Mouse (Mus musculus): ENCODE results near the gene Map4k1. TPM values are rescaled to one million over a fixed set of nuclear protein-coding genes. Genes with fewer than 3 reads are reported as not detected.

The Map4k1 gene
- polyA plus RNA-seq, 1 experiment: 111 TPM

DNA sequence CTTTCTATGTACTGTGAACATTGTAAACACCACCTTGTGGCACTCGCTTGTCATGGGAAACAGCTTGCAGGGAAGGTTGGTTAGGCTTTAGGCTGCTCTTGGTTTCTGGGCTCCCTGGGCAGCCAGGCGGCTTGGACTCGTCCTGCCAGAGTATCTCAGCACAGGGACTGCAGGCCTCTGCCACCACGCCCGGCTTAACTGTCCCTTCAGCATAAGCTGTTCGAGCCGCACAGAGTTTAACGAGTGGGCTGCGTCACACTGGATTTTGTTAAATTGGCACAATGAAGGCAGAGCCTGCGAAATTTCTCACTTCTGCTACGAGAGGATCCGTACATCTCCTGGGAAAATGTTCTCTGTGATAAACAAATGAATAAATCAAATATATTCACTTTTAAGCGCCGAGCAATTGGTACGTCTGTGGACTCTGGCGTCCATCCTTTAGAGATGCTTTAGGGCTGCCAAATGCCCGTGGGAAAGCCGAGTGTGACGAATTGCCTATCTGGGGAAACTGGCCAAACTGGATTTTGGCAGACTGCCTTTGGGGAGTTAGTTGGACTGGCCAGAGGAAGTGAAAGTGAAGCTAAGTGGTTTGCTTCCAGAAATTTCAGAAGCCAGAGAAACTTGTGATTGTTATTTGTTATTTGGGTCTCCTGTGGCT is 61.3 kb downstream of the Map4k1 start:
- TF ChIP-seq POLR2A (IDR thresholded peaks at IDR 0.05; ENCODE audit: borderline replicate concordance, control insufficient read depth, low read depth, low read length) (no peak), CTCF (IDR thresholded peaks at IDR 0.05; ENCODE audit: control insufficient read depth, insufficient read depth, low read length) (no peak)
- H3K4me3 ChIP-seq (replicated peaks; ENCODE audit: control insufficient read depth, low read depth, low read length): no peak overlapping the region
- H3K27ac ChIP-seq (ENCODE audit: control insufficient read depth, insufficient read depth, low read depth, low read length, poor library complexity): peak overlapping the region; percentile 58; the same call in 1 of the 2 replicates
- WGBS: 68% methylated on average over 19 of the region's 19 CpGs
- peaks cover 3% of the 10 kb centered on the region; the same call in 1 of the 2 replicates for H3K4me1 ChIP-seq (ENCODE audit: control insufficient read depth, insufficient read depth, low read length)

DNA sequence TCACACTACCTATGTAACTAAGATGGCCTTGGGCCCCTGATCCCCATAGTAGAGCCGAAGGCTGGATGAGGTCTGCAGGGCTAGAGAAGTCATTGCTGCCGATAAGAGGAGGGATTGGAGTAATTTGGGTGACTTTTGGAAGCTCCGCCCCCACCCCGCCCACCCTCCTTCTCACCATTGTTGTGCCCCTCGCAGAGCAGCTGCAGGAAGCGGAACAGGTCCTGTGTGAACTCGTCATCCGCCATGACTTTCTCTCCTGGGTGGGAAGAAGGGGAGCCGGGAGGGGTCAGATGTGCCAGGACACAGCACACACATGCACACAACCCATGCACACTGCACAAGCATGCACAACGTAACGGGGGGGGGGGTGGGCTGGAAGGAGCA is 61.8 kb downstream of the Map4k1 start:
- TF ChIP-seq CTCF (IDR thresholded peaks at IDR 0.05; ENCODE audit: control insufficient read depth, insufficient read depth, low read length): no peak
- Histone ChIP-seq H3K27ac (ENCODE audit: control insufficient read depth, insufficient read depth, low read depth, low read length, poor library complexity) (0 out of 2 replicates have a peak overlapping the region, but pooled peaks have one; percentile 8), H3K4me3 (replicated peaks; ENCODE audit: control insufficient read depth, low read depth, low read length) (no peak overlapping the region), H3K4me1 (ENCODE audit: control insufficient read depth, insufficient read depth, low read length) (peaks cover 3% of the 10 kb centered on the region; the same call in 1 of the 2 replicates)
- 55% methylated on average over 11 of the region's 11 CpGs for WGBS

GRCm38 (mm10) chr7:29044302-29044701 is 62.5 kb downstream of the Map4k1 start:
- no peak overlapping the region for H3K4me3 ChIP-seq (replicated peaks; ENCODE audit: control insufficient read depth, low read depth, low read length)
- no peak for TF ChIP-seq CTCF (IDR thresholded peaks at IDR 0.05; ENCODE audit: control insufficient read depth, insufficient read depth, low read length)
- TF ChIP-seq POLR2A (IDR thresholded peaks at IDR 0.05; ENCODE audit: borderline replicate concordance, control insufficient read depth, low read depth, low read length): no peak
- H3K4me1 ChIP-seq (ENCODE audit: control insufficient read depth, insufficient read depth, low read length): peaks cover 3% of the 10 kb centered on the region; the same call in 1 of the 2 replicates
- no peak overlapping the region for H3K27ac ChIP-seq (ENCODE audit: control insufficient read depth, insufficient read depth, low read depth, low read length, poor library complexity)
- WGBS: 93% methylated on average over 9 of the region's 9 CpGs

DNA sequence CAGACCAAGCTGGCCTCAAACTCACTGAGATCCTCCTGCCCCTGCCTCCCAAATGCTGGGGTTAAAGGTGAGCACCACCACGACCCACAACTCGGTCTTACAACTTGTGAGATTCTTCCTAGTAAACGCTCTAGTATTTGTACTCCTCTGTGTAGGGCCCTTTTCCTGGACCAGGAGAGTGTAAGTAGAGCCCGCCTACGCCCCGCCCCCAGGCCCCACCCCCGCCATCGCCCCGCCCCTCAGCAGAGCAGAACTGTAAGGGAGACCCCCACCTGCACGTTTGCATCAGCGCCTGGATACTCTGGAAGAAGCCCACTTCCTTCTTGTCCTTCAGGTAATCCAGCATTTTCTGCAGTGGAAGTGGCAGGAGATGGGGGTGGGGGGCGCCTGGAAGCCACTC is 64.7 kb downstream of the Map4k1 start:
- no peak overlapping the region for H3K27ac ChIP-seq (ENCODE audit: control insufficient read depth, insufficient read depth, low read depth, low read length, poor library complexity)
- no peak overlapping the region for H3K4me3 ChIP-seq (replicated peaks; ENCODE audit: control insufficient read depth, low read depth, low read length)
- H3K4me1 ChIP-seq (ENCODE audit: control insufficient read depth, insufficient read depth, low read length): peaks cover 3% of the 10 kb centered on the region; the same call in 1 of the 2 replicates
- 19% methylated on average over 12 of the region's 12 CpGs for WGBS
- TF ChIP-seq POLR2A (IDR thresholded peaks at IDR 0.05; ENCODE audit: borderline replicate concordance, control insufficient read depth, low read depth, low read length) (no peak), CTCF (IDR thresholded peaks at IDR 0.05; ENCODE audit: control insufficient read depth, insufficient read depth, low read length) (no peak)

- TF ChIP-seq POLR2A (IDR thresholded peaks at IDR 0.05; ENCODE audit: borderline replicate concordance, control insufficient read depth, low read depth, low read length) (no peak), CTCF (IDR thresholded peaks at IDR 0.05; ENCODE audit: control insufficient read depth, insufficient read depth, low read length) (no peak)
- H3K4me3 ChIP-seq (replicated peaks; ENCODE audit: control insufficient read depth, low read depth, low read length): no peak overlapping the region
- H3K27ac ChIP-seq (ENCODE audit: control insufficient read depth, insufficient read depth, low read depth, low read length, poor library complexity): no peak overlapping the region
- WGBS: 95% methylated on average over 3 of the region's 3 CpGs
- no peaks in the 10 kb centered on the region for H3K4me1 ChIP-seq (ENCODE audit: control insufficient read depth, insufficient read depth, low read length)
These were observed 66.2 kb downstream of the Map4k1 start for GRCm38 (mm10) chr7:29048070-29048469.

- 45% methylated on average over 11 of the region's 11 CpGs for WGBS
- TF ChIP-seq POLR2A (IDR thresholded peaks at IDR 0.05; ENCODE audit: borderline replicate concordance, control insufficient read depth, low read depth, low read length): no peak
- TF ChIP-seq CTCF (IDR thresholded peaks at IDR 0.05; ENCODE audit: control insufficient read depth, insufficient read depth, low read length): no peak
- no peaks in the 10 kb centered on the region for H3K4me1 ChIP-seq (ENCODE audit: control insufficient read depth, insufficient read depth, low read length)
- no peak overlapping the region for H3K4me3 ChIP-seq (replicated peaks; ENCODE audit: control insufficient read depth, low read depth, low read length)
- H3K27ac ChIP-seq (ENCODE audit: control insufficient read depth, insufficient read depth, low read depth, low read length, poor library complexity): no peak overlapping the region
These were observed 66.8 kb downstream of the Map4k1 start for GRCm38 (mm10) chr7:29048615-29049014.

DNA sequence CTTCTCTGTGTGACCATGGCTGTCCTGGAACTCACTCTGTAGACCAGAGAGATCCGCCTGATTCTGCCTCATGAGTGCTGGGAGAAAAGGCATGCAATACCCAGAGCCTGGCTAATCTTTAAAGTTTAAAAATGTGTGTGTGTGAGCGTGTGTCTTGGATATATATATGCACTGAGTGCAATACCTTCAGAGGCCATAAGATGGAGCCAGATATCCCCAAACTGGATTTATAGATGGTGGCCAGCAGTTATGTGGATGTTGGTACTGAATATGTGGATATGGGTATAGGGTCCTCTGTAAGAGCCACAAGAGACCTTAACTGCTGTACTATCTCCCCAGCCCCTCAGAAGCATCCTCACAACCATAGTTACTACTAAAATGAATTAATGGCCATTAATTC is 68.9 kb downstream of the Map4k1 start:
- H3K4me3 ChIP-seq (replicated peaks; ENCODE audit: control insufficient read depth, low read depth, low read length): no peak overlapping the region
- TF ChIP-seq CTCF (IDR thresholded peaks at IDR 0.05; ENCODE audit: control insufficient read depth, insufficient read depth, low read length) (no peak), POLR2A (IDR thresholded peaks at IDR 0.05; ENCODE audit: borderline replicate concordance, control insufficient read depth, low read depth, low read length) (no peak)
- no peak overlapping the region for H3K27ac ChIP-seq (ENCODE audit: control insufficient read depth, insufficient read depth, low read depth, low read length, poor library complexity)
- 49% methylated on average over 2 of the region's 2 CpGs for WGBS
- no peaks in the 10 kb centered on the region for H3K4me1 ChIP-seq (ENCODE audit: control insufficient read depth, insufficient read depth, low read length)

DNA sequence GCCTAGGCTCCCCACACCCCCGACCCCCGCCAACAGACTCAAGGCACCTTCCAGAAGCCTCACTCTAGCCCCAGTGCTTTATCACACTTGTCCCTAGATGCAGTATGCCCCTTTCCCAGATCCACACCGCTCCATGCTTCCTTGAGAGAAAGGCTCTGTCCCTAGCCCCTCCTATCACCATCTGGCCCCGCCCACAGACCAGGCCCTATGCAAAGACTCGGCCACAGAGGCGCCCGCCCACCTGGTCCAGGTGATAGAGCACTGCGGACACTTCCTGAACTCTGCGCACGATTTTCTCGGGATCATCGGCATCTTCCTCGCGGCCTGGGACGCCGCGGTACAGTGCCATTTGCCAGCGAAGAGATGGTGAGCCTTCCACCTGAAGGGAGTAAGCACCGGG is 71.0 kb downstream of the Map4k1 start:
- no peak for TF ChIP-seq CTCF (IDR thresholded peaks at IDR 0.05; ENCODE audit: control insufficient read depth, insufficient read depth, low read length)
- no peak overlapping the region for H3K27ac ChIP-seq (ENCODE audit: control insufficient read depth, insufficient read depth, low read depth, low read length, poor library complexity)
- H3K4me3 ChIP-seq (replicated peaks; ENCODE audit: control insufficient read depth, low read depth, low read length): no peak overlapping the region
- 10% methylated on average over 19 of the region's 19 CpGs for WGBS
- no peaks in the 10 kb centered on the region for H3K4me1 ChIP-seq (ENCODE audit: control insufficient read depth, insufficient read depth, low read length)

Other genes with a start within 250 kb of the Map4k1 start
- gene Mrps12, start 240.2 kb upstream of the Map4k1 start, polyA plus RNA-seq (2011; ENCODE audit: insufficient read depth, insufficient read length, low replicate concordance, missing spikeins): 46.5 and 85.1 TPM in 2 replicates
- 7.3 and 11.9 TPM in 2 replicates for gene Sars2, start 240.1 kb upstream of the Map4k1 start, polyA plus RNA-seq (2011; ENCODE audit: insufficient read depth, insufficient read length, low replicate concordance, missing spikeins)
- not detected in 2 replicates for gene Ccer2, start 225.9 kb upstream of the Map4k1 start, polyA plus RNA-seq (2011; ENCODE audit: insufficient read depth, insufficient read length, low replicate concordance, missing spikeins)
- 18.7 and 28.3 TPM in 2 replicates for gene Sirt2, start 215.3 kb upstream of the Map4k1 start, polyA plus RNA-seq (2011; ENCODE audit: insufficient read depth, insufficient read length, low replicate concordance, missing spikeins)
- 7.9 and 12.1 TPM in 2 replicates for gene Nfkbib, start 214.5 kb upstream of the Map4k1 start, polyA plus RNA-seq (2011; ENCODE audit: insufficient read depth, insufficient read length, low replicate concordance, missing spikeins)
- 29.1 and 94.3 TPM in 2 replicates for gene Rinl, start 193.1 kb upstream of the Map4k1 start, polyA plus RNA-seq (2011; ENCODE audit: insufficient read depth, insufficient read length, low replicate concordance, missing spikeins)
- gene Hnrnpl, start 173.5 kb upstream of the Map4k1 start, polyA plus RNA-seq (2011; ENCODE audit: insufficient read depth, insufficient read length, low replicate concordance, missing spikeins): 274 and 541 TPM in 2 replicates
- gene Ech1, start 156.8 kb upstream of the Map4k1 start, polyA plus RNA-seq (2011; ENCODE audit: insufficient read depth, insufficient read length, low replicate concordance, missing spikeins): 64.4 and 98.5 TPM in 2 replicates
- 31.4 and 67.1 TPM in 2 replicates for gene Lgals4, start 148.2 kb upstream of the Map4k1 start, polyA plus RNA-seq (2011; ENCODE audit: insufficient read depth, insufficient read length, low replicate concordance, missing spikeins)
- gene Lgals7, start 118.2 kb upstream of the Map4k1 start, polyA plus RNA-seq (2011; ENCODE audit: insufficient read depth, insufficient read length, low replicate concordance, missing spikeins): not detected in 2 replicates
- not detected in 2 replicates for gene Capn12, start 100.6 kb upstream of the Map4k1 start, polyA plus RNA-seq (2011; ENCODE audit: insufficient read depth, insufficient read length, low replicate concordance, missing spikeins)
- gene Actn4, start 19.7 kb upstream of the Map4k1 start, polyA plus RNA-seq (2011; ENCODE audit: insufficient read depth, insufficient read length, low replicate concordance, missing spikeins): 60.5 and 66.0 TPM in 2 replicates
- 184 and 225 TPM in 2 replicates for gene Eif3k, start 186 bp upstream of the Map4k1 start, polyA plus RNA-seq (2011; ENCODE audit: insufficient read depth, insufficient read length, low replicate concordance, missing spikeins)
- 0.93 and 2.7 TPM in 2 replicates for gene Ryr1, start 143.1 kb downstream of the Map4k1 start, polyA plus RNA-seq (2011; ENCODE audit: insufficient read depth, insufficient read length, low replicate concordance, missing spikeins)
- gene Rasgrp4, start 152.8 kb downstream of the Map4k1 start, polyA plus RNA-seq (2011; ENCODE audit: insufficient read depth, insufficient read length, low replicate concordance, missing spikeins): 49.7 and 156 TPM in 2 replicates
- 37.8 and 56.8 TPM in 2 replicates for gene Fam98c, start 174.2 kb downstream of the Map4k1 start, polyA plus RNA-seq (2011; ENCODE audit: insufficient read depth, insufficient read length, low replicate concordance, missing spikeins)
- gene Ggn, start 188.2 kb downstream of the Map4k1 start, polyA plus RNA-seq (2011; ENCODE audit: insufficient read depth, insufficient read length, low replicate concordance, missing spikeins): 0.59 TPM in 1 of 2 replicates, not detected in the other
- gene Spred3, start 188.4 kb downstream of the Map4k1 start, polyA plus RNA-seq (2011; ENCODE audit: insufficient read depth, insufficient read length, low replicate concordance, missing spikeins): 2.3 and 7.1 TPM in 2 replicates
- 93.2 and 170 TPM in 2 replicates for gene Psmd8, start 198.7 kb downstream of the Map4k1 start, polyA plus RNA-seq (2011; ENCODE audit: insufficient read depth, insufficient read length, low replicate concordance, missing spikeins)
- gene Catsperg1, start 232.0 kb downstream of the Map4k1 start, polyA plus RNA-seq (2011; ENCODE audit: insufficient read depth, insufficient read length, low replicate concordance, missing spikeins): 1.7 and 4.1 TPM in 2 replicates